Mouse (Mus musculus) cortical plate, adult 2 months (tissue): ENCODE measurements at regions not wholly inside any gene's neighbourhood (a gene's known extent, or its start where the extent isn't known, plus 50 kb on each side); places are given as distances from the start of the nearest gene placed in this dataset.

Experiments
- H3K27ac ChIP-seq: fragments of 200-500 bp; 2 replicates; pipeline ENCODE4 v1.5.1; 2012; ENCODE audit warnings: low read length, control low read depth, inconsistent platforms; ENCODE audit not compliant: insufficient read depth
- H3K4me1 ChIP-seq: fragments of 200-500 bp; 2 replicates; pipeline ENCODE4 v1.6.1; 2011; ENCODE audit warnings: low read length; ENCODE audit not compliant: control insufficient read depth, insufficient read depth
- H3K4me3 ChIP-seq: fragments of 200-500 bp; 2 replicates; pipeline ENCODE4 v1.5.1; 2011; ENCODE audit warnings: mild to moderate bottlenecking, low read length, control low read depth; ENCODE audit not compliant: insufficient read depth
- CTCF ChIP-seq: fragments of 200-500 bp; IDR thresholded peaks from 2 replicates; pipeline ENCODE4 v1.5.1; 2011; ENCODE audit warnings: mild to moderate bottlenecking, control low read depth, low read length; ENCODE audit not compliant: insufficient read depth; ENCODE audit errors: extremely low read depth
- POLR2A ChIP-seq: fragments of 200-500 bp; IDR thresholded peaks from 2 replicates; pipeline ENCODE4 v1.6.1; 2011; ENCODE audit warnings: mild to moderate bottlenecking, low read length, control low read depth; ENCODE audit not compliant: insufficient read depth; ENCODE audit errors: extremely low read depth

- Histone ChIP-seq H3K27ac (no peak overlapping the region), H3K4me1 (no peaks in the 10 kb centered on the region), H3K4me3 (no peak overlapping the region)
- TF ChIP-seq POLR2A (no peak), CTCF (no peak)
Observed at GRCm38 (mm10) chr7:84800966-84801365, 52.4 kb upstream of the Olfr291 start.

GRCm38 (mm10) chr7:84794655-84795054, 58.7 kb upstream of the Olfr291 start:
- Histone ChIP-seq H3K27ac (no peak overlapping the region), H3K4me1 (no peaks in the 10 kb centered on the region), H3K4me3 (no peak overlapping the region)
- TF ChIP-seq CTCF (0 out of 2 replicates have a peak, but pooled peaks have one; percentile 17), POLR2A (no peak)

- Histone ChIP-seq H3K4me1 (no peaks in the 10 kb centered on the region), H3K4me3 (peak overlapping the region; percentile 71), H3K27ac (peak overlapping the region; percentile 23; the same call in 1 of the 2 replicates)
- TF ChIP-seq POLR2A (no peak), CTCF (peak; percentile 80)
Observed at GRCm38 (mm10) chr7:84779276-84779825, 74.0 kb upstream of the Olfr291 start.

GRCm38 (mm10) chr7:84777696-84778095, 75.7 kb upstream of the Olfr291 start:
- Histone ChIP-seq H3K4me3 (no peak overlapping the region), H3K27ac (no peak overlapping the region), H3K4me1 (no peaks in the 10 kb centered on the region)
- no peak for TF ChIP-seq POLR2A
- 0 out of 2 replicates have a peak, but pooled peaks have one; percentile 12 for TF ChIP-seq CTCF

GRCm38 (mm10) chr7:84756261-84756660, 66.5 kb upstream of the Zfand6 start:
- Histone ChIP-seq H3K4me1 (no peaks in the 10 kb centered on the region), H3K4me3 (no peak overlapping the region), H3K27ac (no peak overlapping the region)
- TF ChIP-seq POLR2A (no peak), CTCF (no peak)

GRCm38 (mm10) chr7:84753361-84753760, 63.6 kb upstream of the Zfand6 start:
- Histone ChIP-seq H3K4me3 (no peak overlapping the region), H3K4me1 (no peaks in the 10 kb centered on the region), H3K27ac (no peak overlapping the region)
- TF ChIP-seq POLR2A (no peak), CTCF (no peak)

GRCm38 (mm10) chr7:84749434-84750301, 59.9 kb upstream of the Zfand6 start:
- Histone ChIP-seq H3K27ac (no peak overlapping the region), H3K4me1 (no peaks in the 10 kb centered on the region), H3K4me3 (peak overlapping the region; percentile 18)
- TF ChIP-seq POLR2A = no peak
- peak; percentile 42 for TF ChIP-seq CTCF

- Histone ChIP-seq H3K4me3 (no peak overlapping the region), H3K27ac (no peak overlapping the region), H3K4me1 (no peaks in the 10 kb centered on the region)
- TF ChIP-seq POLR2A = no peak
- TF ChIP-seq CTCF = no peak
Observed at GRCm38 (mm10) chr7:84747847-84748246, 58.1 kb upstream of the Zfand6 start.

GRCm38 (mm10) chr7:84744321-84745070, 54.7 kb upstream of the Zfand6 start:
- Histone ChIP-seq H3K4me3 (no peak overlapping the region), H3K27ac (no peak overlapping the region), H3K4me1 (no peaks in the 10 kb centered on the region)

More at GRCm38 (mm10) chr7:84744321-84745070, 54.7 kb upstream of the Zfand6 start:
- TF ChIP-seq CTCF (no peak), POLR2A (no peak)
